Mouse (Mus musculus): ENCODE data around the gene Madcam1. TPM values are rescaled to one million over a fixed set of nuclear protein-coding genes. Genes with fewer than 3 reads are reported as not detected.
A peak's percentile ranks its signal among the peaks of the same experiment; 100 is the strongest.

The Madcam1 gene
- total and polyA plus RNA-seq, 3 experiments = 61.9 to 171 (median 110) TPM

- Histone ChIP-seq H3K36me3 (replicated peaks in 1 of 2; ENCODE audit: control insufficient read depth in 1 of 2, insufficient read depth in 1 of 2, low read length in 1 of 2) (no peaks in the 10 kb centered on the region), H3K9ac (ENCODE audit: insufficient read depth, low read depth) (no peak overlapping the region), H3K9me3 (replicated peaks; ENCODE audit: low read length) (peaks cover 4% of the 10 kb centered on the region), H3K27me3 (replicated peaks) (peaks cover 62% of the 10 kb centered on the region), H3K4me3 (replicated peaks in 1 of 3; ENCODE audit: low read depth in 2 of 3, low read length in 2 of 3, poor library complexity in 1 of 3) (no peak overlapping the region), H3K4me2 (ENCODE audit: insufficient read depth, low read depth, poor library complexity, severe bottlenecking) (no peak overlapping the region), H3K4me1 (ENCODE audit: control insufficient read depth in 1 of 2, insufficient read depth in 2 of 2) (peaks cover 0 to 3% of the 10 kb centered on the region in 2 experiments; a peak in 1 of 4 replicates), H3K27ac (ENCODE audit: insufficient read depth, low read depth) (no peak overlapping the region), H3K79me2 (replicated peaks; ENCODE audit: control insufficient read depth, extremely low read depth, insufficient read depth, poor library complexity, severe bottlenecking) (no peaks in the 10 kb centered on the region)
- dilution Hi-C loops (cut with MboI; ENCODE audit: extremely low pct_ligation_motif_present, extremely low pct_unique_long_range_greater_than_20kb, low sequenced_read_pairs) (no loop called here), in situ Hi-C loops (cut with MboI; ENCODE audit: low pct_ligation_motif_present, low pct_unique_long_range_greater_than_20kb, low sequenced_read_pairs) (no loop called here)
- no peak for DNase-seq (ENCODE audit: extremely low read depth)
- TF ChIP-seq POLR2A (IDR thresholded peaks at IDR 0.05; ENCODE audit: low read depth, low read length) = no peak
- no peak for TF ChIP-seq ZMIZ1 (IDR thresholded peaks at IDR 0.05; ENCODE audit: low read depth, low read length)
- TF ChIP-seq HCFC1 (IDR thresholded peaks at IDR 0.05; ENCODE audit: low read depth, low read length) = no peak
- no peak for TF ChIP-seq SMC3 (IDR thresholded peaks at IDR 0.05; ENCODE audit: low read depth, low read length)
- TF ChIP-seq CTCF (conservative IDR thresholded peaks at IDR 0.05 in 1 of 2, IDR thresholded peaks at IDR 0.05 in 1 of 2; ENCODE audit: low read depth in 2 of 2, low read length in 2 of 2) = no peak
Measured at GRCm38 (mm10) chr10:79654946-79655395, 9.4 kb upstream of the Madcam1 start.

GRCm38 (mm10) chr10:79658829-79659228 lies 5.5 kb upstream of the Madcam1 start:
- no peak overlapping the region for H3K4me3 ChIP-seq (replicated peaks in 1 of 3; ENCODE audit: low read depth in 2 of 3, low read length in 2 of 3, poor library complexity in 1 of 3)
- dilution Hi-C loops (cut with MboI; ENCODE audit: extremely low pct_ligation_motif_present, extremely low pct_unique_long_range_greater_than_20kb, low sequenced_read_pairs) (no loop called here), in situ Hi-C loops (cut with MboI; ENCODE audit: low pct_ligation_motif_present, low pct_unique_long_range_greater_than_20kb, low sequenced_read_pairs) (no loop called here)
- H3K9me3 ChIP-seq (replicated peaks; ENCODE audit: low read length) = no peaks in the 10 kb centered on the region
- H3K27me3 ChIP-seq (replicated peaks) = peaks cover 35% of the 10 kb centered on the region
- DNase-seq (ENCODE audit: extremely low read depth) = peak; percentile 52
- no peak overlapping the region for H3K4me2 ChIP-seq (ENCODE audit: insufficient read depth, low read depth, poor library complexity, severe bottlenecking)
- no peak overlapping the region for H3K9ac ChIP-seq (ENCODE audit: insufficient read depth, low read depth)
- H3K4me1 ChIP-seq (ENCODE audit: control insufficient read depth in 1 of 2, insufficient read depth in 2 of 2) = peaks cover 10 to 28% of the 10 kb centered on the region in 2 experiments
- H3K27ac ChIP-seq (ENCODE audit: insufficient read depth, low read depth) = no peak overlapping the region
- no peaks in the 10 kb centered on the region for H3K36me3 ChIP-seq (replicated peaks in 1 of 2; ENCODE audit: control insufficient read depth in 1 of 2, insufficient read depth in 1 of 2, low read length in 1 of 2)
- H3K79me2 ChIP-seq (replicated peaks; ENCODE audit: control insufficient read depth, extremely low read depth, insufficient read depth, poor library complexity, severe bottlenecking) = no peaks in the 10 kb centered on the region
- TF ChIP-seq SMC3 (IDR thresholded peaks at IDR 0.05; ENCODE audit: low read depth, low read length) (peak; percentile 75), RAD21 (IDR thresholded peaks at IDR 0.05; ENCODE audit: low read depth, low read length) (peak; percentile 78), RCOR1 (conservative IDR thresholded peaks at IDR 0.05; ENCODE audit: low read depth, low read length) (no peak), EP300 (IDR thresholded peaks at IDR 0.05; ENCODE audit: low read length) (no peak), CHD2 (IDR thresholded peaks at IDR 0.05; ENCODE audit: low read length) (no peak), JUND (conservative IDR thresholded peaks at IDR 0.05; ENCODE audit: low read depth, low read length) (no peak), KAT2A (IDR thresholded peaks at IDR 0.05; ENCODE audit: insufficient replicate concordance, low read length) (no peak), POLR2AphosphoS2 (IDR thresholded peaks at IDR 0.05; ENCODE audit: low read depth, low read length) (no peak), MAX (IDR thresholded peaks at IDR 0.05; ENCODE audit: low read length) (no peak), ZC3H11A (IDR thresholded peaks at IDR 0.05; ENCODE audit: low read depth, low read length) (0 out of 2 replicates have a peak, but pooled peaks have one; percentile 2), NELFE (IDR thresholded peaks at IDR 0.05; ENCODE audit: low read depth, low read length) (peak; percentile 17; the same call in 1 of the 2 replicates), SIN3A (IDR thresholded peaks at IDR 0.05; ENCODE audit: low read length) (no peak), CTCF (conservative IDR thresholded peaks at IDR 0.05 in 1 of 2, IDR thresholded peaks at IDR 0.05 in 1 of 2; ENCODE audit: low read depth in 2 of 2, low read length in 2 of 2) (peak; percentile 37 to 86; a peak in 2 of 4 replicates), PAX5 (IDR thresholded peaks at IDR 0.05; ENCODE audit: low read length) (no peak)
